Mouse (Mus musculus) mature B cell (primary cell): ENCODE results near the gene Usp47.
"Not testable (repeated sequence)": the region's sequence is repeated elsewhere in the genome, so short reads cannot be mapped to it uniquely, and the experiment has no call there.

Experiments
- in situ Hi-C: fragments of 300-500 bp; cut with MboI; formaldehyde crosslinking; loops from 2 replicates; pipeline ENCODE4 v1.14.3; 2019

Usp47 gene

GRCm38 (mm10) chr7:112040271-112040670 is 17.0 kb downstream of the Usp47 start:
- in situ Hi-C loops: no loop called here

GRCm38 (mm10) chr7:112042758-112043157 is 19.5 kb downstream of the Usp47 start:
- in situ Hi-C loops: no loop called here

- in situ Hi-C loops: no loop called here
Measured at GRCm38 (mm10) chr7:112045249-112045648, 21.9 kb downstream of the Usp47 start.

- in situ Hi-C loops: no loop called here
Measured at GRCm38 (mm10) chr7:112045794-112046388, 22.6 kb downstream of the Usp47 start.

- in situ Hi-C loops: no loop called here
Measured at GRCm38 (mm10) chr7:112048643-112049042, 25.3 kb downstream of the Usp47 start.

GRCm38 (mm10) chr7:112053667-112054066 is 30.4 kb downstream of the Usp47 start:
- in situ Hi-C loops: no loop called here

- in situ Hi-C loops: no loop called here
Measured at GRCm38 (mm10) chr7:112055901-112056625, 32.8 kb downstream of the Usp47 start.

- in situ Hi-C loops: no loop called here
Measured at GRCm38 (mm10) chr7:112074868-112075267, 51.6 kb downstream of the Usp47 start.

GRCm38 (mm10) chr7:112082636-112083035 is 59.3 kb downstream of the Usp47 start:
- in situ Hi-C loops: no loop called here

GRCm38 (mm10) chr7:112084222-112084621 is 60.9 kb downstream of the Usp47 start:
- in situ Hi-C loops: no loop called here

GRCm38 (mm10) chr7:112085062-112085461 is 61.8 kb downstream of the Usp47 start:
- in situ Hi-C loops: no loop called here

- in situ Hi-C loops: no loop called here
Measured at GRCm38 (mm10) chr7:112086186-112086585, 62.9 kb downstream of the Usp47 start.

GRCm38 (mm10) chr7:112094923-112095322 is 71.6 kb downstream of the Usp47 start:
- in situ Hi-C loops: not testable (repeated sequence)

GRCm38 (mm10) chr7:112100887-112101286 is 77.6 kb downstream of the Usp47 start:
- in situ Hi-C loops: no loop called here

GRCm38 (mm10) chr7:112102933-112103332 is 79.6 kb downstream of the Usp47 start:
- in situ Hi-C loops: no loop called here

- in situ Hi-C loops: no loop called here
Measured at GRCm38 (mm10) chr7:112103816-112104215, 80.5 kb downstream of the Usp47 start.

- in situ Hi-C loops: no loop called here
Measured at GRCm38 (mm10) chr7:112108757-112109156, 85.5 kb downstream of the Usp47 start.

GRCm38 (mm10) chr7:112110638-112111372 is 87.5 kb downstream of the Usp47 start:
- in situ Hi-C loops: no loop called here

- in situ Hi-C loops: no loop called here
Measured at GRCm38 (mm10) chr7:112117501-112117900, 94.2 kb downstream of the Usp47 start.

GRCm38 (mm10) chr7:112118086-112118485 is 94.8 kb downstream of the Usp47 start:
- in situ Hi-C loops: no loop called here

- in situ Hi-C loops: no loop called here
Measured at GRCm38 (mm10) chr7:112119248-112119647, 95.9 kb downstream of the Usp47 start.

- in situ Hi-C loops: no loop called here
Measured at GRCm38 (mm10) chr7:112120861-112121810, 97.8 kb downstream of the Usp47 start.
